Mouse (Mus musculus) stomach, embryonic 16.5 days (tissue): Measurements from ENCODE around the gene Rnase13. TPM values are rescaled to one million over a fixed set of nuclear protein-coding genes. Genes with fewer than 3 reads are reported as not detected.

Experiments used
- ATAC-seq: fragments of 200-750 bp; cut with Nextera tagmentation; 2 replicates; pipeline ENCODE4 v1.8.0; 2017; ENCODE audit warnings: moderate number of reproducible peaks, moderate TSS enrichment; ENCODE audit not compliant: insufficient read depth, low FRiP score
- H3K27ac ChIP-seq: fragments of 300-500 bp; sonication (generic); 2 replicates; pipeline ENCODE4 v1.5.1; 2014; ENCODE audit warnings: low read length
- H3K27me3 ChIP-seq: fragments of 300-500 bp; sonication (generic); 2 replicates; pipeline ENCODE4 v1.6.1; 2014; ENCODE audit warnings: low read length, control low read depth, mixed read lengths; ENCODE audit not compliant: control insufficient read depth, insufficient read depth
- H3K36me3 ChIP-seq: fragments of 300-500 bp; sonication (generic); 2 replicates; pipeline ENCODE4 v1.6.1; 2014; ENCODE audit warnings: low read length; ENCODE audit not compliant: control insufficient read depth, insufficient read depth
- H3K4me1 ChIP-seq: fragments of 300-500 bp; sonication (generic); 2 replicates; pipeline ENCODE4 v1.6.1; 2014; ENCODE audit warnings: low read length, control low read depth, mixed read lengths; ENCODE audit not compliant: control insufficient read depth, insufficient read depth
- H3K4me2 ChIP-seq: fragments of 300-500 bp; sonication (generic); 2 replicates; pipeline ENCODE4 v1.6.1; 2014; ENCODE audit warnings: low read depth, low read length, mixed read lengths
- H3K4me3 ChIP-seq: fragments of 300-500 bp; sonication (generic); replicated peaks from 2 replicates; pipeline ENCODE4 v1.5.1; 2014; ENCODE audit warnings: mild to moderate bottlenecking, low read length
- H3K9ac ChIP-seq: fragments of 300-500 bp; sonication (generic); 2 replicates; pipeline ENCODE4 v1.6.1; 2014; ENCODE audit warnings: low read length
- H3K9me3 ChIP-seq: fragments of 300-500 bp; sonication (generic); replicated peaks from 2 replicates; pipeline ENCODE4 v1.6.1; 2016; ENCODE audit warnings: low read length, control low read depth; ENCODE audit not compliant: control insufficient read depth
- WGBS: fragments of 180-500 bp; shearing (Covaris S2); extraction: QIAGEN DNeasy Blood & Tissue Kit; methylation state at CpG from one replicate; pipeline ENCODE4 v1.1.7; 2014; 5-methylcytosine and 5-hydroxymethylcytosine counted together
- polyA plus RNA-seq: library from polyadenylated mRNA; unstranded; fragments of >200 nt; fragmentation: Nextera tagmentation; extraction: Ambion mirVana; gene quantifications from 2 replicates; pipeline ENCODE4 v1.2.1, GENCODE M21; 2015

Gene Rnase13
- polyA plus RNA-seq, 1 experiment from 2014 or later = not detected

DNA sequence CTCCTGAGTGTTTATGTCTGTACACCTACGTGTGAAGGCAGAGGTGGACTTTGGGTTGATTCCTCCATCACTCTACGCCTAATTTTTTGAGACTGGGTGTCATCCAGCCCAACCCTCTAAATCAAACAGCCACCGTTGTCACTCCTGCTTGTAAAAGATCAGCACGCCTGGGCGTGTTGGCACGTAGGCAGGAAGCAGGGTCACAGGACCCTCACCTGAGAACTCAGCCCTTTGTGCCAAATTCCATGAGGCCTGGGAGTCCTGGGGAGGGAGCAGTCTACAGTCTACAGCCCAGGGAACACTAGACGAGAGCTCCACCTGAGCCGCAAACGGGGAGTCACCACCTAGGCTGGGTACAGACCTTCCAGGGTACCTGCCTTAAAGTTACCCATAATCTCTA, 18.8 kb downstream of the Rnase13 start:
- no peaks in the 10 kb centered on the region; the same call in 1 of the 2 replicates for H3K4me1 ChIP-seq
- ATAC-seq = peak; percentile 50; the same call in 1 of the 2 replicates
- H3K27me3 ChIP-seq = no peaks in the 10 kb centered on the region
- no peak overlapping the region for H3K9ac ChIP-seq
- 0 out of 2 replicates have a peak, but pooled peaks cover 6% of the 10 kb centered on the region for H3K36me3 ChIP-seq
- H3K4me3 ChIP-seq = no peak overlapping the region
- no peaks in the 10 kb centered on the region for H3K9me3 ChIP-seq
- H3K4me2 ChIP-seq = no peak overlapping the region
- peak overlapping the region; percentile 49 for H3K27ac ChIP-seq
- 66% methylated on average over 9 of the region's 9 CpGs for WGBS

DNA sequence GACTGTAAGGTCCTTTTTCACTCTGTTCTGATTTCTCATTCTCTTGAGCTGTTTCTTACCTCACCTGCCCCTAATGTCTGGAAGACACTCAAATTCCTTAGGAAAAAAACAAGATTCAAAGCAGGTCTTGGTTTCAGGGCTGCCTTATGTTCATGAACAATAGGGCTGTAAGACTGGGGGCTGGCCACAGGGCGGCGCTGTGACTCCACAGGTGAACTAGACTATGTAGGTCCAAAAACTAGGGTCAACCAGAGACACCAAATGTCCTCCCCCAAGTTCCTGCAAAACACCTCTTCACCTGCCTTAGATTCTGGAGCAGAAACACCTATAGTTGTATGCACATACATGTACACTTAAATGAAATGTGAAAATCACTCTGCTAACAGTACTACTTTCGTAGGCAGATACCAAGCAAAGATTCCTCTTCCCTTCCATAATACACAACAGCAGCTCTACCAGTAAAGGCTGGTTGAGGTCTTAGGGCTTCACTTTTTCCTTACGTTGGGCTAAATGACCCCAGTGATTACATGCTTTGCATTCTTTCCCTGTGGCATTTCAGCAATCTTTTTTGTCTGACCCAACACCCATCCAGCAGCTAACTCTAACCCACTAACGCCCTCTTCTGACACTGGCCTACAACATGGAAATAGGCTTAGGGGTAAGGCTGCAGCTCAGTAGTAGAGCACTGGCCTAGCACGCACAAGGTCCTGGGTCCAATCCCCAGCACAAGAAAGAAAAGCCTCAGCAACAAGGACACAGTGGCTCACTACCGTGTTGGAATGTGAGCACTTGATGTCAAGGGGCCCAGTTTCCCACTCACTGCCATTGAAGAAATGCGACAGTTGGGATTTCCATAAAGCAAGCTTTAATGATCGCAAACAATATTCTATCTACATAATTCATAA, 19.5 kb downstream of the Rnase13 start:
- Histone ChIP-seq H3K9me3 (no peaks in the 10 kb centered on the region), H3K27me3 (no peaks in the 10 kb centered on the region), H3K4me2 (no peak overlapping the region), H3K9ac (no peak overlapping the region), H3K27ac (no peak overlapping the region), H3K36me3 (0 out of 2 replicates have a peak, but pooled peaks cover 6% of the 10 kb centered on the region), H3K4me3 (no peak overlapping the region), H3K4me1 (no peaks in the 10 kb centered on the region; the same call in 1 of the 2 replicates)
- WGBS = 54% methylated on average over 9 of the region's 9 CpGs
- peak; percentile 51; the same call in 1 of the 2 replicates for ATAC-seq

DNA sequence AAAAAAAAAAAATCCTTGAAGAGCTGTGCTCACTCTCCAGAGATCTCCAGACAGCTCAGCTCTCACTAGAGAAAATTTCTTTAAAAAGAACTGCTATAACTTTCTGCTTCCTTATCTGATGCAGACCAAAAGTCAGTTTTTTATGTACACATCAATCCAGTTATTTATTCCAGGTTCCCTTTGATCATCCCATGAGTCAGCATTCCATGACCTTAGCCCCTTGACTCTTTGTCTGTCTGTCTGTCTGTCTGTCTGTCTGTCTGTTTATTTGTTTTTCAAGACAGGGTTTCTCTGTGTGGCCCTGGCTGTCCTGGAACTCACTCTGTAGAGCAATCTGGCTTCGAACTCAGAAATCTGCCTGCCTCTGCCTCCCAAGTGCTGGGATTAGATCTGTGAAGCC, 23.2 kb downstream of the Rnase13 start:
- H3K9ac ChIP-seq = no peak overlapping the region
- no peaks in the 10 kb centered on the region for H3K27me3 ChIP-seq
- no peaks in the 10 kb centered on the region for H3K36me3 ChIP-seq
- no peak overlapping the region for H3K4me2 ChIP-seq
- H3K4me3 ChIP-seq = no peak overlapping the region
- 93% methylated on average over 1 of the region's 1 CpGs for WGBS
- H3K9me3 ChIP-seq = no peaks in the 10 kb centered on the region
- H3K4me1 ChIP-seq = no peaks in the 10 kb centered on the region; the same call in 1 of the 2 replicates
- no peak for ATAC-seq
- no peak overlapping the region for H3K27ac ChIP-seq

DNA sequence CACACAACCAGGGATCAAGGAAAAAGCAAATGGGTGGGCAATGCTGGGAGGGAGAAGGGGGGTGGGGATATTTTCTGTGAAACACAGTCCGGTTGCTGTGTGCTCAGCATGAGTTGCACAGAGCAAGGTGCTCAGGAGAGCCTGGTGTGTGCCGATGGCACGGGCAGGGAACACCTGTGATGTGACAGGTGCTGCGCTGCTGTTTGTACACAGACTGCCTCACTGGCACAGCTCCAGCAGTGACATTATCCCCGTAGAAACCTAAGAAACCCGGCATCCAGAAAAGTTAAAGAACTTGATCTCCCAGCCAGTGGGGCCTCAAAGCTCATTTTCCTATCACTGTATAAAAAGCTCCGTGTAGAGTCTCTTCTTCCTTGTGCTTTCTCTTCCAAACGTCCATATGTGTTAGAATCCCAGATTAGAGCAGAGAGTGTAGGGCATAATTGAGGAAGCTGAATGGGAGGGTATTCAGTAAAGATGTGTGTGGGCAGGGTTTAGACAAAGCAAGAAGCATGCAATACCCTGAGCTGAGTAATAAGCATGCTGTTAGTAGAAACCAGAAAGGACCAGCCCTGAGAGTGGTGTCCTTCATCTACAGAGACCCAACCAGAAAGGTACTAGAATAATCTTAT, 25.9 kb downstream of the Rnase13 start:
- H3K9me3 ChIP-seq = no peaks in the 10 kb centered on the region
- no peaks in the 10 kb centered on the region for H3K4me1 ChIP-seq
- no peaks in the 10 kb centered on the region for H3K27me3 ChIP-seq
- ATAC-seq = no peak
- no peak overlapping the region; the same call in 1 of the 2 replicates for H3K9ac ChIP-seq
- no peak overlapping the region for H3K27ac ChIP-seq
- 53% methylated on average over 8 of the region's 8 CpGs for WGBS
- no peak overlapping the region for H3K4me2 ChIP-seq
- no peak overlapping the region for H3K4me3 ChIP-seq
- peaks cover 3% of the 10 kb centered on the region; the same call in 1 of the 2 replicates for H3K36me3 ChIP-seq

DNA sequence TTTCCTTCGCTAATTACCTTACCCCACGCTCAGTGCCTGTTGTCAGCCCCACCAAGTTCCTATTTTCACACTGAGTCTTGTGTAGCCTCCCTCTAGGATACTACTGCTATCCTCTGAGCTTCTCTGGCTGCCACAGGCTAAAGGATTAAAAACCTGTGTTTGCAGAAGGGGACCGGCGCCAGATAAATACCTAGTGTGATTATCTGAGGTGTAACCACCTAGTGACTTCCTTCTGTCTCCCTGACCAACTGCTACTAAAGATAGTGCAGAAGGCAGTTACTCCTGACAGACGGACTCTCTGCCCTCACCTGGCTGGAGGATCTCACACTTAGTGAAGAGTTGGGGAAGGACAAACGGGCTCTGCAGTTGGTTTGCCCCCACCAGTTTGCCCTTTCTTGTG, 26.6 kb downstream of the Rnase13 start:
- H3K9me3 ChIP-seq = no peaks in the 10 kb centered on the region
- 66% methylated on average over 6 of the region's 6 CpGs for WGBS

DNA sequence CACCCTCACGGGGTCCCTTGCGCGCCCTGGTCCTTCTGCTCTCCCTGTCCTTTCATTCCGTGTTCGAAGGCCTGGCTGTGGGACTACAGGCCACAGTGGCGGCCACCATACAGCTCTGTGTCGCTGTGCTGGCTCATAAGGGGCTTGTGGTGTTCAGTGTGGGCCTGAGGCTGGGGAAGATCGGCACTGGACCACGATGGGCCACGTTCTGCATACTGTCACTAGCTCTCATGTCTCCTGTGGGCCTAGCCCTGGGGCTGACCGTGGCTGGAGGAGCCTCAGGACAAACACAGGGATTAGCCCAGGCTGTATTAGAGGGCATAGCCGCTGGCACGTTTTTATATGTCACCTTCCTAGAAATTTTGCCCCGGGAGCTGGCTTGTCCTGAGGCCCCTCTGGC, 27.5 kb downstream of the Rnase13 start:
- H3K9ac ChIP-seq = 0 out of 2 replicates have a peak overlapping the region, but pooled peaks have one; percentile 2
- no peaks in the 10 kb centered on the region for H3K4me1 ChIP-seq
- no peaks in the 10 kb centered on the region for H3K27me3 ChIP-seq
- H3K27ac ChIP-seq = no peak overlapping the region
- no peak overlapping the region for H3K4me3 ChIP-seq
- no peaks in the 10 kb centered on the region for H3K9me3 ChIP-seq
- no peak for ATAC-seq
- no peak overlapping the region for H3K4me2 ChIP-seq
- H3K36me3 ChIP-seq = peaks cover 11% of the 10 kb centered on the region; the same call in 1 of the 2 replicates
- WGBS = 76% methylated on average over 14 of the region's 14 CpGs

More for the DNA sequence above, 26.6 kb downstream of the Rnase13 start:
- no peaks in the 10 kb centered on the region for H3K27me3 ChIP-seq
- no peaks in the 10 kb centered on the region for H3K4me1 ChIP-seq
- H3K4me3 ChIP-seq = no peak overlapping the region
- no peak for ATAC-seq
- H3K9ac ChIP-seq = no peak overlapping the region
- no peak overlapping the region for H3K4me2 ChIP-seq
- peaks cover 9% of the 10 kb centered on the region; the same call in 1 of the 2 replicates for H3K36me3 ChIP-seq
- no peak overlapping the region for H3K27ac ChIP-seq

DNA sequence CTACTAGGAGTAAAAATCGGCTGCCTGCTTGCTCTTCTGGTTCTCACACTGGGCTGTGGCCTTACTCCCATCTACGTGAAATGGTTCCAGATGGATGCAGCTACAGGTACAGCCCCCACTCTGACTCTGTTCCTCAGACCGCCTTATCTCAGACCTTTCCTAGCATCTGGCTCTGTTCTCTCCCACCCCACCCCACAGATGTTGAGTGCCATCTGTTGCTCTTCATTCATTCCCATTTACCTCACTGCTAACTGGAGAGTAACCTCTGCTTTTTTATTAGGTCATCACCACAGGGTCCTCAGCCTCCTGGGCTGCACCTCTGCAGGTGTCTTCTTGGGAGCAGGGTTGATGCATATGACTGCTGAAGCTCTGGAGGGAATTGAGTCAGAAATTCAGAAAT, 28.8 kb downstream of the Rnase13 start:
- WGBS = 51% methylated on average over 3 of the region's 3 CpGs
- no peak for ATAC-seq
- H3K27ac ChIP-seq = no peak overlapping the region
- no peaks in the 10 kb centered on the region for H3K4me1 ChIP-seq
- peaks cover 11% of the 10 kb centered on the region; the same call in 1 of the 2 replicates for H3K36me3 ChIP-seq
- no peak overlapping the region for H3K9ac ChIP-seq
- no peak overlapping the region for H3K4me3 ChIP-seq
- H3K27me3 ChIP-seq = no peaks in the 10 kb centered on the region
- H3K4me2 ChIP-seq = no peak overlapping the region
- no peaks in the 10 kb centered on the region for H3K9me3 ChIP-seq

DNA sequence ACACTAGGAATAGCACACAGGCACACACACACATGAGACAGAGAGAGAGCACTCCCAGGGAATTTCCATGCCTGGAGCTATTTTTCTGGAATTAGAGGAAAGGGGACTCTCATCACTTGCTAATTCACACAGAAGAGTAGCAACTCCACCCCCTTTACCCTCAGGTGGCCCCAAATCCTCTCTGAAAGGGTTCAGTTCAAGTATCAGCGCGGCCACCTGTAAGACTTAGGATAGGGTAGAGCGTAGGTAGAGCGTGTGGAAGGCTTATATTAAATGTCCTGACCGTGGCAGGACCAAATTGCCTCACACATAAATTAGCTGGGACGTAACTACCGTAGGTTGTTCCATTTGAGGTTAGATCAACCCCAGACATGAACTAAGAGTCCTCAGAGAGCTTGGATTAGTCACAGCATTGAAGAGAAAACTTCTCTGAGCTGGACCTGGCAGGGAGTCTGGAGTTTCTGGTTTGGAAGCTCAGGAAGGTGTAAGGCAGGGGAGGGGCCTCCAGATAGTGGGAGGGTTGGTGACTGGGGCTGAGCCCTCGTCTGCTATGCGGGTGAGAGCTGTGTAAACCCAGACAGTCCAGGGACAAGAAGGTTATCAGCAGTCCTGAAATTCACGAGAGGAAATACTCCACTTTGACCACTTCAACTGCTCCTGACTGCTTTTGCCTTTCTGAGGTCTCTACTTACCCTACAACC, 29.3 kb downstream of the Rnase13 start:
- Histone ChIP-seq H3K4me1 (no peaks in the 10 kb centered on the region), H3K9me3 (no peaks in the 10 kb centered on the region), H3K4me3 (no peak overlapping the region), H3K4me2 (no peak overlapping the region), H3K9ac (no peak overlapping the region), H3K27ac (peak overlapping the region; percentile 46; the same call in 1 of the 2 replicates), H3K36me3 (peaks cover 11% of the 10 kb centered on the region; the same call in 1 of the 2 replicates), H3K27me3 (no peaks in the 10 kb centered on the region)
- ATAC-seq = peak; percentile 82
- 24% methylated on average over 10 of the region's 10 CpGs for WGBS
